Mouse (Mus musculus) cerebellum, adult (tissue): ENCODE data around the gene Flcn.

Experiments
- ATAC-seq: cut with Nextera tagmentation; 2 replicates; pipeline ENCODE4 v1.9.2; 2017; ENCODE audit warnings: mild to moderate bottlenecking, moderate library complexity, mixed read lengths; ENCODE audit not compliant: insufficient number of reproducible peaks, low FRiP score, low TSS enrichment

The Flcn gene

DNA sequence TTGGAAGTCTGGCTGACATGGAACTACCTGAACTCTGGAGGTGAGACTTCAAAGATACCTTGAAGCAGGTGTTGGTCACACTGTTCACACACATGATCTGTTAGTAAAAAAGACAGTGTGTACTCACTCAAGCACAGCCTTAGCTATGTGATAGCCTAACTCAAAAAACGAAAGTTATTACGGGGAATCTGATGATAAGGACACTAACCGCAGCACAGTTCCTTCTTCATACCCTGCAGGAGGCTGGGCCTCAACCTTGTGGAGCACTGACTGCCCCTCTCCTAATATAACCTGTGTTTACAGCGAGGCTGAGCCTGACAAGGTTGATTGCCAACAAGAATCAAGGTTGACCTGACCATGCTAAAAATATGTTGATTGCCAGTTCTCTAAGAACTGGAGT, 35.3 kb downstream of the Flcn start:
- no peak for ATAC-seq

DNA sequence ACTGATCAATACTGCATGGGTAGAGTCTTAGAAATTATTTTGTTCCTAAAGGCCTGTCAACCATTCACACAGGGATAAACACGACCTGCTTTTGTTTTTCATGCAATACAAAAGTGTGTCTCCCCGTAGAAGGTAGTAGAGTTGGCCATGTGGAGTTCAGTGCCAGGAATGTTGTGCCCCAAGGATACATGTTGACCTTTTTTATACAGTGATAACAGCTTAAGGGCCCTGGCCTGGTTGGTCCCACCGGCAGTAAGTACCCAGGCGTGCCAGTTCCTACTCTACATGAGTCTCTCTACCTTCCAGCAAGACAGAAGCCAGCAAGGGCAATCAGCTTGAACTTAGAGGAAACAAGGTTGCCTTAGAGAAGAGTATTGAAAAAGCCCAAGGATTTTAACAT, 36.9 kb downstream of the Flcn start:
- ATAC-seq, result no peak

DNA sequence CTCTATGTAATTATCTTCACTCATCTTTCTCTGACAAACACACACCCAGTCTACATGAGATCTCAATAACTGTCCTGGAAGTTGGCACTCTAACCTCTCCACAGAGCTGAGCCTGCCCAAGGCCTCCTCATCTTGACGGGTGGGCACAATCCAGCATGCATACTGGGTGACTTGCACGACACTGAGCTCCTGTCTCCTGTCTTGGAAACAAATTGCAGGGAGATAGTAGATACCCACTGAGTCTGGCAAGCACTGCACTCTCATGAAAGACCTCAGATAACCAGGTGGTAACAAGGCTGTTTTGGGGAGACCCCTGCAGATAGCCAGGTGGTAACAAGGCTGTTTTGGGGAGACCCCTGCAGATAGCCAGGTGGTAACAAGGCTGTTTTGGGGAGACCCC, 37.5 kb downstream of the Flcn start:
- ATAC-seq, result no peak

DNA sequence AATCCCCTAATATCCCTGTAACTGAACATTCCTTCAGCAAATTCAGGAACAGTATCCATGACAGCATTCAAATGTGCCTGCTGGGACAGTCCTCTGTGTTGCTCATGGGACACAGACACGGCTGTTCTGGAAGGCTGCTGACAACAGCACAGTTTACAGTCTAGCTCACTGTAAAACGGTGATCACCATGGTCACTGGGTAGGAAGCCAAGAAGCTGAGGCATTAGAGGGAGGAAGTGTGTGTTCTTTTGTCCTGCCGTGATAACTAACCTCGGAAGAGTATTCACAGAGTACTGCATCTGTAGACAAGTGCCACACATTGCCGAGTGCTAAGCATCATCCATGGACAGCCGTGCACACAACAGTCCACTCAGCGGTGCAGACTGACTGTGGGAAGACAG, 39.1 kb downstream of the Flcn start:
- no peak for ATAC-seq

DNA sequence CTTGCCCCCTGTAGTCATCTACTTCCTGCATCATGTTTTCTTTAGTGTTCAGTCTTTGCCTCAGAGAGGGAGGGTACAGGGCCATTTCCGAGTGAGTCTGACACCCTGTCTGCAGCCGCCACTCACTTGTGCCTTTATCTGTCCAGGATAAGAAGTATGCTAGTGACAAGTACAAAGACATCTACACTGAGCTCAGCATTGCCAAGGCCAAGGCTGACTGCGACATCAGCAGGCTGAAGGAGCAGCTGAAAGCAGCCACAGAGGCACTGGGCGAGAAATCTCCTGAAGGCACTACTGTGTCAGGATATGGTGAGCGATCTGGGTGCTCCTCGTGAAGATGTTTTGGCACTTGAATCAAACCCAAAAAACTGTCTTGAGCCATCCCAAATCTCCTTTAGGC, 40.1 kb downstream of the Flcn start:
- ATAC-seq, result no peak

DNA sequence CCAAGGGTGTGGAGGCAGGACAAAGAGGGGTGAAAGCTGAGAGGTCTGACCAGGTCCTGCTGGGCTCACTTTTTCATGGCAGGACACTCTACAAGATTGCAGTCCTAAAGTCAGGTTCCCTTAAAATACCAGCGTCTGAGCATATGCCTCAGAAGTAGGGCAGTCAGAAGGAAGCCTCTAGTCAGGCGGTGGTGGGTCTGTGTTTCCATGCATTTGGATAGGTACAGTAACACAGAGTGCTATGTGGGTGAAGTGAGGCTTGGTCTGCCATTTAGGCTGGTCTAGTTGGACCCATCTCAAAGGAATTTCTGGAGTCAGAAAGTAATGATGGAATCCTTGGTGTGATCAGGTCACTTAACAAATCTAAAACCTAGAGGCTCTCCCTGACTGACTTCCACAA, 40.5 kb downstream of the Flcn start:
- no peak for ATAC-seq

DNA sequence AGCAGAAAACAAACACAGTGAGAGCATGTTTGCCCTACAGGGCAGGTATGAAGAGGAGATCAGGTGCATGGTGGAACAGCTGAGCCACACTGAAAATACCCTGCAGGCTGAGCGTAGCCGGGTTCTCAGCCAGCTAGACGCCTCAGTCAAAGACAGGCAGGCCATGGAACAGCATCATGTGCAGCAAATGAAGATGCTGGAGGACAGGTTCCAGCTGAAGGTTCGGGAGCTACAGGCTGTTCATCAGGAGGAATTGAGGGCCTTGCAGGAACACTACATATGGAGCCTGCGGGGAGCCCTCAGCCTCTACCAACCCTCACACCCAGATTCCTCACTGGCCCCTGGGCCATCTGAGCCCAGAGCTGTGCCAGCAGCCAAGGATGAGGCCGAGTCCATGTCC, 49.0 kb downstream of the Flcn start:
- no peak for ATAC-seq

DNA sequence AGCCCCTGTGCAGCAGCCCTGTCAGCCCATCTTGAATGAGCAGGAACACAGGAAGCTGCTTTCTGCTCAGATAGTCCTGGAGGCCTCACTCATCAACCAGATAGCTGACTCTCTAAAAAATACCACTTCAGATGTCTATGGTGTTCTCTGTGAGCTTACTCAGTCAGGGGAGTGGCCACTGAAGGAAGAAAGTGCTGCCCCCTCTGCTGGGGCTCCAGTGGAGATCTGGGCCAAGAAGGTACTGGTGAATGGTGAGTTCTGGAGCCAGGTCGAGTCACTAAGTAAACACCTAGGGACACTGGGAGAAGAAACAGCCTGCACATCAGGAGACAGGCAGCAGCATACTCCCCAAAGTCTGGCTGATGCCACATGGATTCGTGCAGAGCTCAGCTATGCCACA, 50.2 kb downstream of the Flcn start:
- ATAC-seq, result no peak

DNA sequence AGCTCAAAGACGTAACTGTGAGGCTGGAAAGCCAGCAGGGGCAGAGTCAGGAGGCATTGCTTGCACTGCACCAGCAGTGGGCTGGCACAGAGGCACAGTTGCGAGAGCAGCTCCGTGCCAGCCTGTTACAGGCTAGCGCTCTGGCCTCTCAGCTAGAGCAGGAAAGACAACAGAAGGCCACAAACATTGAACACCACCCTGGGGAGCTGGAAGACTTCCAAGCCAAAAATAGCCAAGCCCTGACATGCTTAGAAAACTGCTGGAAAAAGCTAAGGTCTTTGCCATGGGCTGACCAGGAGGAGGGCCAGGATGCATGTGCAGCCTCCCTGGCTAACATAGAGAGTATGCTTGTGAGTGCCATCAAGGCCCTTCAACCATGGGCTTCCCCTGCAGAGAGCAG, 50.6 kb downstream of the Flcn start:
- ATAC-seq, result peak; percentile 89

DNA sequence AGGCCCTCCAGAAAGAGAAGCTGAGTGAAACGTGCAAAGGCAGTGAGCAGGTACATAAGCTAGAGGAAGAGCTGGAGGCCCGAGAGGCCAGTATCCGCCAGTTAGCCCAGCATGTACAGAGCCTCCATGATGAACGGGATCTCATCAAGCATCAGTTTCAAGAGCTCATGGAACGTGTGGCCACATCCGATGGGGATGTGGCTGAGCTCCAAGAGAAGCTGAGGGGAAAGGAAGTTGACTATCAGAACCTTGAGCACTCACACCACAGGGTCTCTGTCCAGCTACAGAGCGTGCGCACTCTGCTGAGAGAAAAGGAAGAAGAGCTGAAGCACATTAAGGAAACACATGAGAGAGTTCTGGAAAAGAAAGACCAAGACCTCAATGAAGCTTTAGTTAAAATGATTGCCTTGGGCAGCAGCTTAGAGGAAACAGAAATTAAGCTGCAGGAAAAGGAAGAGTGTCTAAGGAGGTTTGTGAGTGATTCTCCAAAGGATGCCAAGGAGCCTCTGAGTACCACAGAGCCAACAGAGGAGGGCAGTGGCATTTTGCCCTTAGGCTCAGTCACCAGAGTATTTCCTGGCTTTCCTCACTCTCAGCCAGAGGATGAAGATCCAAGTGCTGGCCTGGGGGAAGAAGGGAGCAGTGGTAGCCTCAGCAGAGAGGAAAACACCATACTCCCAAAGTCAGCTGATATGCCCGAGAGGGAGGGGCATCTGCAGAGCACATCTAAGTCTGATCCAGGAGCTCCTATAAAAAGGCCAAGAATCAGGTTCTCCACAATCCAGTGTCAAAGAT, 51.4 kb downstream of the Flcn start:
- ATAC-seq, result 0 out of 2 replicates have a peak, but pooled peaks have one; percentile 3

DNA sequence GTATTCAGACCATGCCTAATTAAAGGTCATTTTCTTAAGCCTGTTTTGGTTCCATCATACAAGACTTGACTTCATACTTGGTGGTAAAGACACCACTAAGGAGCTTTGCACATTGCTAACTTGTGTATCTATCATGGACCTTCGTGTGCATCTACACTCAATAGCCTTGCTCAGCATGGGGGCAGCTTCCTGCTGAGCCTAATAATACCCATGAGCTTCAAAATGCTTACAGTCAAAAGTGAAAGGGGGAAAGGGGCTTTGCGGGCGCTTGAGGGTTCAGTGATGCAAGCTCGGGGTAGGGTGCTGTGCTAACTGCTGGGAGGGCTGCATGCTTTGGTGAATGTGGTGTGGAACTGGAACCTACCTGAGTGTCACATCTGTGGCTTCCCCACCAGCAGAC, 53.5 kb downstream of the Flcn start:
- no peak for ATAC-seq

DNA sequence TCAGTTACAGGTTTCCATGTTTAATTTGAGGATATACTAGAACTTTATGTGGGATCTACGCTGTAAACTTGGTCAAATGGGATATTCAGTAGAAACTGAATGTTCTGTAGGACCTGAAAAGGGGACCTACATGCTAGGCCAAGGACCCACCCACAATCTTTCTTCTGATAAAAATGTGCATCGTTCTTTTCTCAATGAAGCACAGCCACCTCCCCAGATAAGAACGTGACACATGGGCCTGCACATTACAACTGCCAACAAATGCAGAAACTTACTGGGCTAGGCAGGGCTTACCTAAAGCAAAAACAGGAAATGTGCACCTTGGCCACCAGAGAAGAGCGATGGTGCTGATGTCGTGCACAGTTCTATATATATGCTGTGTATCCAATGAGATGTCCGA, 55.3 kb downstream of the Flcn start:
- no peak for ATAC-seq

DNA sequence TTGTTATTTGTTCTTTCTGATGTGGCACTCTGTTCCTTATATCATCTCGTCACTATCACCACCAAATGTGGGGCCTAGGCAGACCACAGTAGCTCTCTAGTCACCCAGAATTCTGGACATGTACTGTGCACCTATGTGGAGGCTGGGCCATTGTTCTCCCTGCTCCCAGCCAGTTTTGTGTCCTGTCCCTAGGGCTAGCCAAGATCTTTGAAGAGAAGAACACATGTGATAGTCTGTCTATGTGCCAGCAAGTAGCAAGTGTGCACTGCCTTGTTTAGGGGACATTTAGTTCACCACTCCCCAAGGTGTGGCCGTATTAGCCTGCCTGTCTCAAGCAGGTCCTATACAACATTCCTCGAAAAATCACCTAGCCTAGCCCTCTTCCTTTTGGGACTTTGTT, 60.8 kb downstream of the Flcn start:
- ATAC-seq, result no peak

DNA sequence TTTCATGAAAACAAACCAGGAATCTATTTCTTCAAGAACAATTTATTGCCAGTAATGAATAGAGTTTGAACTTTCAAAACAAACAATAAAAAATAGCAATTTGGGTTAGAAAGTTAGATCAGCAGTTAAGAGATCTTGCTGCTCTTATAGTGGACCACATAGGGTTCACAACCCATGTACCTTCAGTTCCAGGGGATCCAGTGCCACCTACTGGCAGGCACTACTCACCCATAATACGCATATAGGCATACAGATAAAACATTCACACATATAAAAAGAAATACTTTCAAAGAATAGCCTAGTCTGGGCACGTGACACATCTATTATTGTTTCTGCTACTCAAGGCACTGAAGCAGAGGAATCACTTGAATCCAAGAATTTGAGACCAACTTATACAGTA, 63.2 kb downstream of the Flcn start:
- no peak for ATAC-seq

DNA sequence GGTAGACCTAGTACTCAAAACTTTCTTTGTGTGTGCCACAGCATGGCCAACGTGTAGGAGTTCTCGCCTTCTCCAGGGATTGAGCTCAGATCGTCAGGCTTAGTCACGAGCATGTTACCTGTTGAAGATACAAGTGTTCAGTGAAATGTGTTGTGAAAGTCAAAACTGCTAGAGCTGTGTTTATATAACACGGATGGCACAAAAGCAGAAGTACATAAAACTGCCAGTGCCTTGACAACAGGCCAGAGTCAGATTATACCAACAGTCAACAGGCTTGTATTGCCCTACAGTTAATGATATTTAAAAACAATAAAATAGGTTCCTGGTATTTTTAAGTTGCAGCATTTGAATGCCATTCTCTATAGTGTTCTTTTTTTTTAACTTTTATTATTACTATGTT, 64.0 kb downstream of the Flcn start:
- ATAC-seq, result no peak

DNA sequence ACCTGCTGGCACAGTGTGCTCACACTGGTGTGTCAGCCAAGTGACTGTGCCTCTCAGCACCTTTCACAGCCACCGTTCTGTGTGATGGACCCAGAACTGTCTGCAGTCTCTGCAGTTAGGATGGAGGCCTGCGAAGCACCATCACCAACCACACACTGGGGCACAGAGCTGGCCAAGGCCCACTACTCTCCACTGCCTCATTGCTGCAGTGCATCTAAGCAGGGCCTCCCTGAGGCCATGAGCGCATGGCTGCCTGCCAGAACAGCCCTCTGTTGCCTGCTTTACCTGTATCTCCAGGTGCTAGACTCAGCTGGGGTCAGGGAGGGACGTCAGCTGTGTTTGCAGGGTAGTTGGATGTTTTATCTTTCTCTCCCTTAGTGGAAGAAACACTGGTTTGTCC, 65.4 kb downstream of the Flcn start:
- ATAC-seq, result no peak

DNA sequence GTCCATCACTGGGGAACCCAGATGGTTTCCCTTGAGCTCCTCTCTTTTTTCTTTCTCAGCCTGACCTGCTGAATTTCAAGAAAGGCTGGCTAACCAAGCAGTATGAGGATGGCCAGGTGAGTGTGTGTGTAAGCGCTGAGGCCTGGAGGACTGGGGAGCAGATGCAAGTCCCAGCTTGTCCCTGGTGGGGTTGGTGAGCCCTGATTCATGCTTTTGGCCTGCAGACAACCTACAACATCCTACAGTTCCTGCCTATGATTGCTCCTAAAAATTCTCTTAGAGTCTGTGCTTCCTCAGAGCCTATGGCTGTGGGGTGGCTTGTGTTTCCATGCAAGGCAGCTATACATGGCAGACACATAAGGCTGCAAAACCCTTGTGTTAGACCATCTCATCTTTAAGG, 66.1 kb downstream of the Flcn start:
- ATAC-seq, result no peak

DNA sequence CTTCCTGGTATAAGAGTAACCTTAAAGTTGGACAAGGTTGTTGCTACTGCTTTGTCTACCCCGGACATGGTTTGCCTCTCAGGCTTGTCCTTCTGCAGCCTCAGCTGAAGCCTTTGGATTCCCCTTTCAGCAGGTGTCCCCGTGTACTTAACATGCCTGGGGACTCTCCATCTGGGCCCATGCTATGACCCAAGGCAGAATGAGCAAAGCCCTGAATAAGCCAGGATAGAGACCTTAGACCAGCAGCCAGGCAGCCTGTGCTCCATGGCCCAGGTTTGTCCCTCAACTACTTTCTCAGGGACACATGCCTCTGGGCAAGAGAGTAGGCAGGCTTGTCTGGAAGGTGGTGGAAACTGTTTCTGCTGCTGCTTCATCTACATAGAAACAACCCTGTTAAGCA, 66.5 kb downstream of the Flcn start:
- ATAC-seq, result no peak; the same call in 1 of the 2 replicates

DNA sequence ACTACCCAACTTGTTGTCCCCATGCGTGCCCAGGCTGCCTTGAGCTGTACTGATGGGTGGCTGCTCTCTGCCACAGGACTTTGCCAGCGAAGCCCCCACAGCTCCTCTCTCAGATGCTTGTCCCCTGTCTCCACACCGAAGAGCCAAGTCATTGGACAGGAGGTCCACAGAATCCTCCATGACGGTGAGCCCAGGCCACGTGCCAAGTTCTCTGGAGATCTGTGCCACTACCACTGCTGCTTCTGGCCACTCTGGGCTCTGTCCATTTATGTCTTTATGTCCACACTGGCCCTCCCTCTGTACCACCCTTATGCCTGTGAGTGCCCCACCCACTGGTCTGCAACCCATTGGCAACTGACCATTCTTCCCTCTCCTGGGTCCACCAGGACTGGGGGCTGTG, 67.9 kb downstream of the Flcn start:
- ATAC-seq, result no peak
